Mouse (Mus musculus) forebrain, embryonic 10.5 days (tissue): ENCODE results near the gene Mettl23. TPM values are rescaled to one million over a fixed set of nuclear protein-coding genes. Genes with fewer than 3 reads are reported as not detected.
A peak's percentile ranks its signal among the peaks of the same experiment; 100 is the strongest.
"Not testable (repeated sequence)": the region's sequence is repeated elsewhere in the genome, so short reads cannot be mapped to it uniquely, and the experiment has no call there.

ENCODE experiments used
- DNase-seq: peaks from one replicate; pipeline ENCODE4 v3.0.0-alpha.2; 2017; ENCODE audit warnings: low spot score; ENCODE audit errors: extremely low spot score
- H3K27ac ChIP-seq: fragments of 300-500 bp; sonication (generic); 2 replicates; pipeline ENCODE4 v1.5.1; 2016; ENCODE audit warnings: mild to moderate bottlenecking
- H3K27me3 ChIP-seq: fragments of 300-500 bp; sonication (generic); 2 replicates; pipeline ENCODE4 v1.6.1; 2016; ENCODE audit warnings: mild to moderate bottlenecking; ENCODE audit not compliant: poor library complexity, severe bottlenecking
- H3K36me3 ChIP-seq: fragments of 300-500 bp; sonication (generic); replicated peaks from 2 replicates; pipeline ENCODE4 v1.6.1; 2016; ENCODE audit warnings: mild to moderate bottlenecking, moderate library complexity
- H3K4me1 ChIP-seq: fragments of 300-500 bp; sonication (generic); 2 replicates; pipeline ENCODE4 v1.6.1; 2016
- H3K4me3 ChIP-seq: fragments of 300-500 bp; sonication (generic); 2 replicates; pipeline ENCODE4 v1.5.1; 2016; ENCODE audit warnings: mild to moderate bottlenecking, moderate library complexity
- H3K9me3 ChIP-seq: fragments of 300-500 bp; sonication (generic); 2 replicates; pipeline ENCODE4 v1.6.1; 2016; ENCODE audit warnings: mild to moderate bottlenecking, moderate library complexity
- WGBS: fragments of 180-500 bp; shearing (Covaris S2); methylation state at CpG from one replicate; pipeline ENCODE4 v1.1.7; 2016; 5-methylcytosine and 5-hydroxymethylcytosine counted together
- polyA plus RNA-seq: library from polyadenylated mRNA; unstranded; fragments of >200 nt; fragmentation: Nextera tagmentation; extraction: Ambion mirVana; gene quantifications from 2 replicates; pipeline ENCODE4 v1.2.1, GENCODE M21; 2016

Gene Mettl23
- polyA plus RNA-seq, 1 experiment from 2014 or later: 64.3 TPM

GRCm38 (mm10) chr11:116881440-116881839 lies 38.4 kb downstream of the Mettl23 start:
- H3K4me1 ChIP-seq: peaks cover 10% of the 10 kb centered on the region
- no peak overlapping the region for H3K27ac ChIP-seq
- no peaks in the 10 kb centered on the region for H3K36me3 ChIP-seq
- H3K27me3 ChIP-seq: peaks cover 21% of the 10 kb centered on the region
- WGBS: 70% methylated on average over 5 of the region's 5 CpGs
- no peaks in the 10 kb centered on the region for H3K9me3 ChIP-seq
- H3K4me3 ChIP-seq: no peak overlapping the region
- DNase-seq: no peak

- H3K9me3 ChIP-seq: no peaks in the 10 kb centered on the region
- no peak overlapping the region for H3K27ac ChIP-seq
- peaks cover 10% of the 10 kb centered on the region for H3K4me1 ChIP-seq
- DNase-seq: no peak
- no peak overlapping the region for H3K4me3 ChIP-seq
- H3K36me3 ChIP-seq: no peaks in the 10 kb centered on the region
- 85% methylated on average over 10 of the region's 10 CpGs for WGBS
- peaks cover 31% of the 10 kb centered on the region for H3K27me3 ChIP-seq
These were observed 39.4 kb downstream of the Mettl23 start for GRCm38 (mm10) chr11:116882446-116882845.

GRCm38 (mm10) chr11:116884061-116884460 lies 41.0 kb downstream of the Mettl23 start:
- Histone ChIP-seq H3K36me3 (no peaks in the 10 kb centered on the region), H3K4me3 (no peak overlapping the region), H3K27me3 (peaks cover 37% of the 10 kb centered on the region), H3K27ac (no peak overlapping the region), H3K4me1 (peaks cover 10% of the 10 kb centered on the region), H3K9me3 (no peaks in the 10 kb centered on the region)
- 88% methylated on average over 6 of the region's 6 CpGs for WGBS
- DNase-seq: no peak

- H3K27me3 ChIP-seq: peaks cover 38% of the 10 kb centered on the region
- peak overlapping the region; percentile 52; the same call in 1 of the 2 replicates for H3K27ac ChIP-seq
- 3% methylated on average over 27 of the region's 28 CpGs for WGBS
- no peaks in the 10 kb centered on the region for H3K9me3 ChIP-seq
- peak overlapping the region; percentile 36 for H3K4me3 ChIP-seq
- peaks cover 15% of the 10 kb centered on the region for H3K4me1 ChIP-seq
- no peaks in the 10 kb centered on the region for H3K36me3 ChIP-seq
- DNase-seq: peak; percentile 82
These were observed 42.4 kb downstream of the Mettl23 start for GRCm38 (mm10) chr11:116885275-116886151.

DNA sequence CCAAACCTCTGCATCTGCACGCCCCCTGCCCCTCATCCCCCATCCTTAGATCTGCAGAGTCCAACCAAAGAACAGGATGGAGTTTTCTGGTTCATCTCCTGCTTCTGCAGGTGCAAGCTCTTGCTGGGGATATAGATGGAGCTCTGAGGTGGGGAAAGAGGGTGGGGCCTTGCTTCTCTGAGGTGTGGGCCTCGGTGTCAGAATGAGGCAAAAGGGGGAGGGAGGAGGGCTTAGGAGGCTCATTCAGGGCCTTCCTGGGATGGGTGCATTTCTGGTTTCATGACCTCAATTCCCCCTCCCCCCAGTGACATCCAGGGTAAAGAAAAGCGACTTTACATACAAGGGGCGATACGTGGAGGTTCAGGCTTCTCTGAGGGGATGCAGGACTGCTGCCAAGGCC lies 44.1 kb downstream of the Mettl23 start:
- H3K27me3 ChIP-seq: peaks cover 38% of the 10 kb centered on the region
- no peak overlapping the region for H3K27ac ChIP-seq
- no peaks in the 10 kb centered on the region for H3K36me3 ChIP-seq
- DNase-seq: no peak
- no peaks in the 10 kb centered on the region for H3K9me3 ChIP-seq
- H3K4me3 ChIP-seq: no peak overlapping the region
- 61% methylated on average over 5 of the region's 5 CpGs for WGBS
- H3K4me1 ChIP-seq: peaks cover 15% of the 10 kb centered on the region

DNA sequence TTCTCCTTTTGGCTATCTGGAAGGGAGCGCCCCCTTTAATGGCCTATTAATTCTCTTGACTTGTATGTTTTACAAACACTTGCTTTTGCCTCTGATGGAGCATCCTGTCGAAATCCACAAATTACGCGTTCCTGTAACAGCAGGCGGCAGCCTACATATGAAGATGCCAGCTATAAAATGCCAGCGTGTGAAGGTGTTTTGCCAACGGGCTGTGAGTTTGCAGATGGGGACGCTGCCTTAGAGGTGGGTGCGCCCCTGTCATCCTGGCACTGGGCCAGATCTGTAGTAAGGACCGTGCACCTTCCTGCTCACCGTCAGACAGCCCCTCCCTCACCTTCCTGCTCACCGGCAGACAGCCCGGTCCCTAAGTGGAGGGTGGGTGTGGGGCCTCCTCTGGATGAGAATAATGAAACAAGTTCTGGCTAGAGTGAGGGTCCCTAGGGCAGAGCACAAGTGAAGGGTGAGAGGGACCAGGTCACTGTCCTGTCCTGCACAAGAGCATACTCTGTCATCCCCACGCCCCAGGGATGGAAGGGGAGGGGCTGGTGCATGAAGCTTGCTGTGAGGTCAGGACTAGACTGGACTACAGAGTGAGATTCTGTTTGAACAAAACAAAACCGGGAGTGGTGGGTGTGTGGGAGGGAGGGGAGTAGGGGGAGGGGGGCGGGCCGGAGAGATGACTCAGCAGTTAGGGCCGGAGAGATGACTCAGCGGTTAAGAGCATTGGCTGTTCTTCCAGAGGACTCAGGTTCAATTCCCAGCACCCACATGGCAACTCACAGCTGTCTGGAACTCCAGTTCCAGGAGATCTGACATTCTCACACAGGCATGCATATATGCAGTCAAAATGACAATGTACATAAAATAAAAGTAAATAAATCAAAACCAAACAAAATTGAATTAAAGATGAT lies 50.7 kb downstream of the Mettl23 start:
- 82% methylated on average over 19 of the region's 19 CpGs for WGBS
- Histone ChIP-seq H3K27ac (no peak overlapping the region), H3K4me3 (no peak overlapping the region), H3K27me3 (peaks cover 22% of the 10 kb centered on the region; the same call in 1 of the 2 replicates), H3K9me3 (no peaks in the 10 kb centered on the region), H3K36me3 (no peaks in the 10 kb centered on the region), H3K4me1 (peaks cover 14% of the 10 kb centered on the region)
- no peak for DNase-seq

GRCm38 (mm10) chr11:116895402-116895801 lies 52.3 kb downstream of the Mettl23 start:
- Histone ChIP-seq H3K9me3 (no peaks in the 10 kb centered on the region), H3K27me3 (peaks cover 22% of the 10 kb centered on the region), H3K4me3 (no peak overlapping the region), H3K36me3 (no peaks in the 10 kb centered on the region), H3K27ac (no peak overlapping the region), H3K4me1 (peaks cover 13% of the 10 kb centered on the region)
- DNase-seq: no peak
- 70% methylated on average over 3 of the region's 3 CpGs for WGBS

GRCm38 (mm10) chr11:116899247-116899646 lies 56.2 kb downstream of the Mettl23 start:
- no peak for DNase-seq
- Histone ChIP-seq H3K9me3 (no peaks in the 10 kb centered on the region), H3K27me3 (peaks cover 54% of the 10 kb centered on the region), H3K27ac (no peak overlapping the region), H3K36me3 (no peaks in the 10 kb centered on the region), H3K4me1 (peaks cover 18% of the 10 kb centered on the region), H3K4me3 (no peak overlapping the region)
- WGBS: 93% methylated on average over 12 of the region's 12 CpGs

- H3K27me3 ChIP-seq: peaks cover 75% of the 10 kb centered on the region
- H3K9me3 ChIP-seq, H3K27ac ChIP-seq, H3K36me3 ChIP-seq, DNase-seq, H3K4me3 ChIP-seq: not testable (repeated sequence)
- peaks cover 28% of the 10 kb centered on the region for H3K4me1 ChIP-seq
- WGBS: 90% methylated on average over 10 of the region's 10 CpGs
These were observed 59.5 kb downstream of the Mettl23 start for GRCm38 (mm10) chr11:116902588-116902987.

Other genes with a start within 250 kb of the Mettl23 start
- gene Rhbdf2, start 216.3 kb upstream of the Mettl23 start, polyA plus RNA-seq: 3.5 and 4.0 TPM in 2 replicates
- 0.62 and 1.1 TPM in 2 replicates for gene Prcd, start 189.7 kb upstream of the Mettl23 start, polyA plus RNA-seq
- gene Cygb, start 189.0 kb upstream of the Mettl23 start, polyA plus RNA-seq: 2.5 and 2.9 TPM in 2 replicates
- not detected in 2 replicates for gene St6galnac1, start 67.8 kb upstream of the Mettl23 start, polyA plus RNA-seq
- 16.5 and 18.2 TPM in 2 replicates for gene Mxra7, start 15.2 kb upstream of the Mettl23 start, polyA plus RNA-seq
- 91.1 and 106 TPM in 2 replicates for gene Jmjd6, start 171 bp downstream of the Mettl23 start, polyA plus RNA-seq
- 18.9 and 24.7 TPM in 2 replicates for gene Mfsd11, start 9.2 kb downstream of the Mettl23 start, polyA plus RNA-seq
- 901 and 914 TPM in 2 replicates for gene Srsf2, start 9.8 kb downstream of the Mettl23 start, polyA plus RNA-seq
- gene Mgat5b, start 75.6 kb downstream of the Mettl23 start, polyA plus RNA-seq: 3.3 and 3.7 TPM in 2 replicates